Mouse (Mus musculus): ENCODE measurements around the gene Taok3. TPM values are rescaled to one million over a fixed set of nuclear protein-coding genes. Genes with fewer than 3 reads are reported as not detected.

Taok3 gene
- polyA plus RNA-seq, 1 experiment from 2014 or later = 40.4 TPM

DNA sequence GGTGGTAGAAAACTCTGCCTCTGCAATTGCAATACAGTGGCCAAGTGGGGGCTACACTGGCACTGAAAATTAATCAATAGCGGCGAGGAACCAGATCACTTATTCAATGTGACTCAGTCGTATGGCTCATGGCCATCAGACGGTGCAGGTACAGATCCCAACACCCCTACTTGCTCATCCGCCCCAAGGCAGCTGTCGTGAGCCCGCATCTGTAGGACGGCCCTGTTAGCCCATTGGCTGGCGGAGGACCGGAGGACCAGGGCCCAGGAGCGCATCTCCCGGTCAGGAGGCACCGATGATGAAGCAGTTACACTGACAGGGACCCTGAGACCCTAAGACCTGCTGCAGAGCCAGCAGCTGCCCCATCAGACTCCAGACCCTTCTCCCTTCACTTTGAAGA lies 11.2 kb upstream of the Taok3 start:
- H3K36me3 ChIP-seq (ENCODE audit: control insufficient read depth, insufficient read depth) = peaks cover 87% of the 10 kb centered on the region
- 96% methylated on average over 13 of the region's 13 CpGs for WGBS
- no peak for TF ChIP-seq CTCF (IDR thresholded peaks at IDR 0.05; ENCODE audit: low read depth)

DNA sequence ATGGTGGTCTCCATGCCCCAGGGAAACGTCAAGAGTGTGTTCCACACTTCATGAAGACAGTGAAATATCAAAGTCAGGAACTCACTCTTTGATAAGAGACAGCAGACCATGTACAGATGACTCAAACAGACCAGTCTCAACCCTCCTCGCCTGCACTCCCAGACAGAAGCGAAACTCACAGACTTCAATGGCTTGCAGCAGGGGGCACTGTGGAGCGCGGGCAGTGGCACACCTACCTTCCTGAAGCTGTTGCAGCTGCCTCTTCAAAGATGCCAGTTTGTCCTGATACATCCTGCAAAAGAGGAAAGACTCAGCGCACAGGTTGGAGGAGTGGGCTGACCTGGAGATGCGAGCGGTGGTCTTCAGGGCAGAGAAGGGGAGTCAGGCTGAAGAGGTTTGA lies 10.4 kb upstream of the Taok3 start:
- ATAC-seq = no peak
- Histone ChIP-seq H3K4me1 (replicated peaks; ENCODE audit: control insufficient read depth, insufficient read depth, low read length) (no peaks in the 10 kb centered on the region), H3K9me3 (ENCODE audit: control insufficient read depth) (no peaks in the 10 kb centered on the region), H3K27ac (ENCODE audit: low read depth, low read length) (no peak overlapping the region), H3K9ac (ENCODE audit: low read depth, low read length) (no peak overlapping the region), H3K4me3 (ENCODE audit: low read depth, low read length) (no peak overlapping the region), H3K4me2 (replicated peaks; ENCODE audit: low read depth) (no peak overlapping the region), H3K27me3 (replicated peaks; ENCODE audit: control insufficient read depth, insufficient read depth, low read length) (no peaks in the 10 kb centered on the region), H3K36me3 (ENCODE audit: control insufficient read depth, insufficient read depth) (peaks cover 79% of the 10 kb centered on the region)
- WGBS = 92% methylated on average over 8 of the region's 8 CpGs
- peak; percentile 68 for TF ChIP-seq CTCF (IDR thresholded peaks at IDR 0.05; ENCODE audit: low read depth)

More for the DNA sequence above, 11.2 kb upstream of the Taok3 start:
- ATAC-seq = no peak
- Histone ChIP-seq H3K4me2 (replicated peaks; ENCODE audit: low read depth) (no peak overlapping the region), H3K4me1 (replicated peaks; ENCODE audit: control insufficient read depth, insufficient read depth, low read length) (no peaks in the 10 kb centered on the region), H3K9me3 (ENCODE audit: control insufficient read depth) (no peaks in the 10 kb centered on the region), H3K27me3 (replicated peaks; ENCODE audit: control insufficient read depth, insufficient read depth, low read length) (no peaks in the 10 kb centered on the region), H3K27ac (ENCODE audit: low read depth, low read length) (no peak overlapping the region), H3K9ac (ENCODE audit: low read depth, low read length) (no peak overlapping the region), H3K4me3 (ENCODE audit: low read depth, low read length) (no peak overlapping the region)

DNA sequence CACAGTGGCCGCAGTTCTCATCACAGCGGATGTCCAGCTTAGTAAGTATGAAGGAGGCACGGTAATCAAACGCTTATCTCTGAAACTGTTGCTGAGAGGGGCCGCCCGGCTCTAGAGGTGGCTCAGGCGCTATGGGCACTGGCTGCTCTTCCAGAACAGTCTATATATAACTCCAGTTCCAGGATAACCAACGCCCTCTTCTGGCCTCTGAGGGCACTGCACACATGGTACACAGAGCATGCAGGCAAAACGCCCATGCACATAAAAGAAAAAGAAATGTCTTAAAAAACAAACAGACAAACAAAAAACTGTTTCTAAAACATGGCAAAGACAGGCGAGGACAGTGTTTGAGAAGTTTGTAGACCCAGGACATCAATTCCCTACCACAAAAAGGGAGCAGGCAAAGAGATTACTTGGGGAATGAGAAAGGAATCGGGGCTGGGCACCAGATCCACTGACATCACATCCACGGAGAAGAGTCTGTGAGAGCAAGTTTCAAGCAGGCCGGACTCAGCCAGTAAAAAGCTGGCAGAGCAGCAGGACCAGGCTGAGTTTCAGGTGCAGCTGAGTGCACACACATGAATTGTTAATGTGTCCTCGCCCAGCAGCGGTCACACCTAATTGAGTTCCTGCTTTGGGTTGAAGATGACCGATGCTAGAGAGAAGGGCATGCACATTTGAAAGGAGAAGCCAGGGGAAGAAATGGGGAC lies 8.7 kb upstream of the Taok3 start:
- no peak overlapping the region for H3K4me3 ChIP-seq (ENCODE audit: low read depth, low read length)
- H3K4me2 ChIP-seq (replicated peaks; ENCODE audit: low read depth) = no peak overlapping the region
- TF ChIP-seq CTCF (IDR thresholded peaks at IDR 0.05; ENCODE audit: low read depth) = peak; percentile 29
- H3K9me3 ChIP-seq (ENCODE audit: control insufficient read depth) = no peaks in the 10 kb centered on the region
- peaks cover 64% of the 10 kb centered on the region for H3K36me3 ChIP-seq (ENCODE audit: control insufficient read depth, insufficient read depth)
- no peaks in the 10 kb centered on the region for H3K4me1 ChIP-seq (replicated peaks; ENCODE audit: control insufficient read depth, insufficient read depth, low read length)
- no peak for ATAC-seq
- no peak overlapping the region for H3K27ac ChIP-seq (ENCODE audit: low read depth, low read length)
- WGBS = 92% methylated on average over 16 of the region's 16 CpGs
- H3K9ac ChIP-seq (ENCODE audit: low read depth, low read length) = no peak overlapping the region
- H3K27me3 ChIP-seq (replicated peaks; ENCODE audit: control insufficient read depth, insufficient read depth, low read length) = no peaks in the 10 kb centered on the region

DNA sequence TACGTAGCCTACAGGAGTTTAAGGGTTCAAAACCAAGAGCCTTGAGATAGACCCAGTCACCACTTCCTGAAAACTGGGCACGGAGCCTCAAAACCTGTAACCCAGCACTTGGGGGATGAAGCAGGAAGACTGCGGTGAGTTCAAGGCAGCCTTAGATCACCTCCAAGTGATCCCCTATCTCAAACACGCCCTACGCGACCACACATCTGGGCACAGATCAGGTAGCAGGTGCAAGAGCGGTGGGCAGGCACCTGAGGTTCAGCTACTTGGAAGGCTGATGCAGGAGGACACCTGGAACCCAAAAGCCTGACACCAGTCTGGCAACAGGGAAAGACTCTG lies 8.2 kb upstream of the Taok3 start:
- no peak for ATAC-seq
- no peak for TF ChIP-seq CTCF (IDR thresholded peaks at IDR 0.05; ENCODE audit: low read depth)
- Histone ChIP-seq H3K4me1 (replicated peaks; ENCODE audit: control insufficient read depth, insufficient read depth, low read length) (no peaks in the 10 kb centered on the region), H3K9ac (ENCODE audit: low read depth, low read length) (no peak overlapping the region), H3K36me3 (ENCODE audit: control insufficient read depth, insufficient read depth) (peaks cover 58% of the 10 kb centered on the region), H3K27me3 (replicated peaks; ENCODE audit: control insufficient read depth, insufficient read depth, low read length) (no peaks in the 10 kb centered on the region), H3K4me3 (ENCODE audit: low read depth, low read length) (no peak overlapping the region), H3K9me3 (ENCODE audit: control insufficient read depth) (no peaks in the 10 kb centered on the region), H3K27ac (ENCODE audit: low read depth, low read length) (no peak overlapping the region), H3K4me2 (replicated peaks; ENCODE audit: low read depth) (no peak overlapping the region)
- WGBS = 94% methylated on average over 7 of the region's 7 CpGs

DNA sequence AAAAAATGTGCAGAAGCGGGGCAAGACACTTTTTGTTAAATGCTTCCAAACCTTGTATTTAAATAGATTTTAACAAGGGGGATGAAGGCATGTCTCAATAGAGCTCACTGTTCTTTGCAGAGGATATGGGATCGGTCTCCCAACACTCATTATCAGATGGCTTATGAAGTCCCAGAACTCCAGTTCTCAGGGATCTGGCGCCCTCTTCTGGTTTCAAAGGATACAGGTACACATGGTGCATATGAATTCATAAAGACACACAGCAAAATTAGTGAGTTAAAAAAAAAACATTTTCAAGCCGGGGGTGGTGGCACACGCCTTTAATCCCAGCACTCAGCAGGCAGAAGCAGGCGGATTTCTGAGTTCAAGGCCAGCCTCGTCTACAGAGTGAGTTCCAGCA lies 6.6 kb upstream of the Taok3 start:
- peak; percentile 56 for TF ChIP-seq CTCF (IDR thresholded peaks at IDR 0.05; ENCODE audit: low read depth)
- H3K9ac ChIP-seq (ENCODE audit: low read depth, low read length) = no peak overlapping the region
- H3K4me1 ChIP-seq (replicated peaks; ENCODE audit: control insufficient read depth, insufficient read depth, low read length) = no peaks in the 10 kb centered on the region
- H3K27me3 ChIP-seq (replicated peaks; ENCODE audit: control insufficient read depth, insufficient read depth, low read length) = no peaks in the 10 kb centered on the region
- no peak for ATAC-seq
- no peaks in the 10 kb centered on the region for H3K9me3 ChIP-seq (ENCODE audit: control insufficient read depth)
- H3K36me3 ChIP-seq (ENCODE audit: control insufficient read depth, insufficient read depth) = peaks cover 43% of the 10 kb centered on the region
- H3K4me3 ChIP-seq (ENCODE audit: low read depth, low read length) = no peak overlapping the region
- H3K4me2 ChIP-seq (replicated peaks; ENCODE audit: low read depth) = no peak overlapping the region
- no peak overlapping the region for H3K27ac ChIP-seq (ENCODE audit: low read depth, low read length)
- 92% methylated on average over 7 of the region's 7 CpGs for WGBS

DNA sequence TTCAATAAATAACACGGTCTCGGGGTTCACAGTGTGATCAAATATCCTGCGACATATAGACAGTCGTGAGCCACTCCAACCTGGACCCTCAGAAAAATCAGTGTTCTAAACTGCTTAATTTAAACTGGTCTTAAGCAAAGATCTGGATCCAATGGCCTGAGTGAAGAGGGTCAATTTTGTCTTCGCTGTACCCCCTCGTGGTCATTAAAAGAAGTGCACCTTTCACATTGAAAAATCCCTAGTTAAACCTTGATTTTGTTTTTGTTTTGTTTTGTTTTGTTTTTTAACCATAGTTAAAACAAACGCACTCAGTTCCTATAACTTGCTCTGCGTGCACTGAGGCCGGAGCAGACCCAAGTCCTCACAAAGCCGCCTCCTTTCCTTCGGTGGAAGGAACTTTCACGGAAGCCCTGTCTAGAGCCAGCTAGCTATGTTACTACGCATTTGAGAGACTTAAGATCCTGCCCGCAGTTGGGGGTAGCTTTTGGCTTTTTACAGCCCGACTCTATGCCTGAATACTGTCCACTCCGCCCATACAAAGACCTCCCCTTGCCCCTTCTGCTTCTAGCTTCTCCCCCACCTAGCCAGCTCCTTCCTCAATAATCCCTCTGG lies 5.2 kb upstream of the Taok3 start:
- Histone ChIP-seq H3K4me2 (replicated peaks; ENCODE audit: low read depth) (peak overlapping the region; percentile 88), H3K27me3 (replicated peaks; ENCODE audit: control insufficient read depth, insufficient read depth, low read length) (no peaks in the 10 kb centered on the region)
- 5% methylated on average over 16 of the region's 16 CpGs for WGBS

More for the DNA sequence above, 5.2 kb upstream of the Taok3 start:
- H3K9me3 ChIP-seq (ENCODE audit: control insufficient read depth) = no peaks in the 10 kb centered on the region
- ATAC-seq = no peak
- H3K4me1 ChIP-seq (replicated peaks; ENCODE audit: control insufficient read depth, insufficient read depth, low read length) = no peaks in the 10 kb centered on the region
- TF ChIP-seq CTCF (IDR thresholded peaks at IDR 0.05; ENCODE audit: low read depth) = peak; percentile 75
- H3K4me3 ChIP-seq (ENCODE audit: low read depth, low read length) = peak overlapping the region; percentile 85
- peak overlapping the region; percentile 89 for H3K27ac ChIP-seq (ENCODE audit: low read depth, low read length)
- H3K36me3 ChIP-seq (ENCODE audit: control insufficient read depth, insufficient read depth) = peaks cover 30% of the 10 kb centered on the region
- H3K9ac ChIP-seq (ENCODE audit: low read depth, low read length) = peak overlapping the region; percentile 95
